Mouse (Mus musculus) kidney, adult 11 months (tissue): ENCODE measurements around the gene Hoxa4.

Source experiments
- DNase-seq: peaks from one replicate; pipeline ENCODE4 v3.0.0; 2022

Gene Hoxa4

GRCm38 (mm10) chr6:52163366-52164031, 28.1 kb downstream of the Hoxa4 start:
- DNase-seq: no peak

GRCm38 (mm10) chr6:52162611-52163365, 28.8 kb downstream of the Hoxa4 start:
- no peak for DNase-seq

- no peak for DNase-seq
These were observed 29.5 kb downstream of the Hoxa4 start for GRCm38 (mm10) chr6:52162093-52162380.

GRCm38 (mm10) chr6:52161336-52162092, 30.0 kb downstream of the Hoxa4 start:
- no peak for DNase-seq

- peak; percentile 80 for DNase-seq
These were observed 30.8 kb downstream of the Hoxa4 start for GRCm38 (mm10) chr6:52160511-52161335.

GRCm38 (mm10) chr6:52159979-52160378, 31.6 kb downstream of the Hoxa4 start:
- DNase-seq: peak; percentile 45

GRCm38 (mm10) chr6:52159164-52159761, 32.3 kb downstream of the Hoxa4 start:
- peak; percentile 63 for DNase-seq

GRCm38 (mm10) chr6:52158276-52159051, 33.1 kb downstream of the Hoxa4 start, which contains the start of gene Hoxa1:
Gene Hoxa1 (minus strand): TSS chr6:52158317.
- DNase-seq: peak; percentile 92

- DNase-seq: no peak
These were observed 33.9 kb downstream of the Hoxa4 start for GRCm38 (mm10) chr6:52157466-52158275.

- DNase-seq: no peak
These were observed 34.9 kb downstream of the Hoxa4 start for GRCm38 (mm10) chr6:52156551-52157200.

- no peak for DNase-seq
These were observed 36.1 kb downstream of the Hoxa4 start for GRCm38 (mm10) chr6:52155471-52155870.

- no peak for DNase-seq
These were observed 37.5 kb downstream of the Hoxa4 start for GRCm38 (mm10) chr6:52154044-52154443.

GRCm38 (mm10) chr6:52153270-52153669, 38.3 kb downstream of the Hoxa4 start:
- DNase-seq: no peak

GRCm38 (mm10) chr6:52152226-52153193, 39.0 kb downstream of the Hoxa4 start:
- no peak for DNase-seq

- no peak for DNase-seq
These were observed 40.0 kb downstream of the Hoxa4 start for GRCm38 (mm10) chr6:52151571-52151970.

- DNase-seq: no peak
These were observed 41.1 kb downstream of the Hoxa4 start for GRCm38 (mm10) chr6:52150401-52150966.
